Mouse (Mus musculus) C2C12 (cell line): ENCODE data around the gene Msl2. TPM values are rescaled to one million over a fixed set of nuclear protein-coding genes. Genes with fewer than 3 reads are reported as not detected.

Experiments used
- H3K27me3 ChIP-seq: one replicate; pipeline ENCODE4 v1.6.1; 2011; ENCODE audit not compliant: control insufficient read depth, insufficient read depth, insufficient read length
- H3K36me3 ChIP-seq: one replicate; pipeline ENCODE4 v1.6.1; 2011; ENCODE audit not compliant: control insufficient read depth, insufficient read depth
- H3K4me3 ChIP-seq: one replicate; pipeline ENCODE4 v1.5.1; 2011; ENCODE audit warnings: mild to moderate bottlenecking, control low read depth; ENCODE audit not compliant: poor library complexity, insufficient read depth, severe bottlenecking
- H3K79me2 ChIP-seq: one replicate; pipeline ENCODE4 v1.6.1; 2011; ENCODE audit not compliant: control insufficient read depth, insufficient read depth
- H3K79me3 ChIP-seq: one replicate; pipeline ENCODE4 v1.6.1; 2011; ENCODE audit warnings: low read depth, control low read depth
- H3ac ChIP-seq: one replicate; pipeline ENCODE3; 2011; ENCODE audit warnings: low read depth; ENCODE audit not compliant: control insufficient read depth, insufficient read length
- CEBPB ChIP-seq: IDR thresholded peaks from one replicate; pipeline ENCODE4 v1.6.1; 2011; ENCODE audit warnings: low read depth, mild to moderate bottlenecking, control low read depth, moderate library complexity
- CTCF ChIP-seq: IDR thresholded peaks from one replicate; pipeline ENCODE4 v1.5.1; 2011; ENCODE audit not compliant: control insufficient read depth, insufficient read depth, insufficient read length
- FOSL1 ChIP-seq: IDR thresholded peaks from one replicate; pipeline ENCODE4 v1.8.0; 2011; ENCODE audit warnings: mild to moderate bottlenecking, low read length; ENCODE audit not compliant: poor library complexity, insufficient read depth, severe bottlenecking
- MAX ChIP-seq: IDR thresholded peaks from one replicate; pipeline ENCODE4 v1.6.1; 2011; ENCODE audit warnings: mild to moderate bottlenecking, control low read depth
- MYOD1 ChIP-seq: IDR thresholded peaks from one replicate; pipeline ENCODE4 v1.6.1; 2011; ENCODE audit warnings: low read depth; ENCODE audit not compliant: control insufficient read depth, insufficient read length
- MYOG ChIP-seq: IDR thresholded peaks from one replicate; pipeline ENCODE4 v1.6.1; 2011; ENCODE audit not compliant: control insufficient read depth, insufficient read length; ENCODE audit errors: extremely low read depth
- USF1 ChIP-seq: IDR thresholded peaks from one replicate; pipeline ENCODE4 v1.6.1; 2011; ENCODE audit warnings: low read depth, mild to moderate bottlenecking, control low read depth, moderate library complexity
- polyA plus RNA-seq: library from polyadenylated mRNA; unstranded; fragments of >200 nt; fragmentation: generic; extraction: Trizol; gene quantifications from one replicate; pipeline ENCODE4 v1.2.1, GENCODE M21; 2012; ENCODE audit warnings: missing spikeins

The Msl2 gene
- polyA plus RNA-seq, 1 experiment: 7.6 TPM

- Histone ChIP-seq H3K36me3 (no peaks in the 10 kb centered on the region), H3K4me3 (no peak overlapping the region), H3K27me3 (no peaks in the 10 kb centered on the region), H3K79me3 (no peaks in the 10 kb centered on the region), H3K79me2 (no peaks in the 10 kb centered on the region), H3ac (no peak overlapping the region)
- TF ChIP-seq MAX (no peak), FOSL1 (no peak), MYOG (no peak), USF1 (no peak), CTCF (no peak), MYOD1 (no peak), CEBPB (no peak)
These were observed 35.3 kb upstream of the Msl2 start for GRCm38 (mm10) chr9:101038634-101039033.

GRCm38 (mm10) chr9:101041508-101041907, 32.4 kb upstream of the Msl2 start:
- Histone ChIP-seq H3K4me3 (no peak overlapping the region), H3K27me3 (no peaks in the 10 kb centered on the region), H3ac (no peak overlapping the region), H3K79me2 (no peaks in the 10 kb centered on the region), H3K36me3 (no peaks in the 10 kb centered on the region), H3K79me3 (no peaks in the 10 kb centered on the region)
- TF ChIP-seq MYOD1 (no peak), USF1 (no peak), FOSL1 (no peak), CTCF (no peak), MAX (no peak), CEBPB (no peak), MYOG (no peak)

GRCm38 (mm10) chr9:101042249-101042648, 31.7 kb upstream of the Msl2 start:
- Histone ChIP-seq H3ac (no peak overlapping the region), H3K36me3 (no peaks in the 10 kb centered on the region), H3K27me3 (no peaks in the 10 kb centered on the region), H3K79me2 (no peaks in the 10 kb centered on the region), H3K79me3 (no peaks in the 10 kb centered on the region), H3K4me3 (no peak overlapping the region)
- TF ChIP-seq USF1 (no peak), CEBPB (no peak), MYOD1 (no peak), FOSL1 (no peak), MYOG (no peak), MAX (no peak), CTCF (no peak)

- TF ChIP-seq MYOD1 (no peak), CEBPB (no peak), FOSL1 (no peak), USF1 (no peak), CTCF (no peak)
- H3ac ChIP-seq: no peak overlapping the region
- H3K27me3 ChIP-seq: no peaks in the 10 kb centered on the region
- H3K79me2 ChIP-seq: no peaks in the 10 kb centered on the region
- H3K36me3 ChIP-seq: no peaks in the 10 kb centered on the region
- H3K79me3 ChIP-seq: no peaks in the 10 kb centered on the region
- H3K4me3 ChIP-seq: no peak overlapping the region
These were observed 28.1 kb upstream of the Msl2 start for GRCm38 (mm10) chr9:101045710-101046338.

GRCm38 (mm10) chr9:101052007-101052406, 21.9 kb upstream of the Msl2 start:
- Histone ChIP-seq H3K36me3 (no peaks in the 10 kb centered on the region), H3K79me3 (no peaks in the 10 kb centered on the region), H3ac (no peak overlapping the region), H3K27me3 (no peaks in the 10 kb centered on the region), H3K79me2 (no peaks in the 10 kb centered on the region), H3K4me3 (no peak overlapping the region)
- TF ChIP-seq MYOD1 (no peak), CTCF (no peak), CEBPB (no peak), MAX (no peak), USF1 (no peak)

- Histone ChIP-seq H3ac (no peak overlapping the region), H3K4me3 (no peak overlapping the region), H3K27me3 (no peaks in the 10 kb centered on the region), H3K79me2 (no peaks in the 10 kb centered on the region), H3K79me3 (no peaks in the 10 kb centered on the region), H3K36me3 (no peaks in the 10 kb centered on the region)
- no peak for TF ChIP-seq CEBPB
- no peak for TF ChIP-seq MYOG
- no peak for TF ChIP-seq USF1
- no peak for TF ChIP-seq CTCF
- no peak for TF ChIP-seq FOSL1
- no peak for TF ChIP-seq MAX
- TF ChIP-seq MYOD1: no peak
These were observed 21.2 kb upstream of the Msl2 start for GRCm38 (mm10) chr9:101052691-101053090.
